Mouse (Mus musculus): Measurements from ENCODE around the gene Magea2.
"Not testable (repeated sequence)": the region's sequence is repeated elsewhere in the genome, so short reads cannot be mapped to it uniquely, and the experiment has no call there.

Gene Magea2

GRCm38 (mm10) chrX:155093566-155093965 lies at the start of gene Magea2:
Gene Magea2, minus strand, starts transcription at chrX:155093666.
- DNase-seq (ENCODE audit: low read depth) = not testable (repeated sequence)

GRCm38 (mm10) chrX:155128312-155128711 lies 34.8 kb upstream of the Magea2 start, which contains the start of gene Cldn34b2:
Gene Cldn34b2, minus strand, starts transcription at chrX:155128412.
- not testable (repeated sequence) for DNase-seq (ENCODE audit: low read depth)

- DNase-seq (ENCODE audit: low read depth) = peak; percentile 6
Measured at GRCm38 (mm10) chrX:155098024-155098423, 4.6 kb upstream of the Magea2 start.

GRCm38 (mm10) chrX:155089693-155090092 lies 3.8 kb downstream of the Magea2 start, which contains the start of gene Magea1:
Gene Magea1, minus strand, starts transcription at chrX:155089793.
- not testable (repeated sequence) for DNase-seq (ENCODE audit: low read depth)

- not testable (repeated sequence) for DNase-seq (ENCODE audit: low read depth)
Measured at GRCm38 (mm10) chrX:155063045-155063444, 30.4 kb downstream of the Magea2 start, which contains the start of gene Magea5. Gene Magea5, minus strand, starts transcription at chrX:155063145.

- not testable (repeated sequence) for DNase-seq (ENCODE audit: low read depth)
Measured at GRCm38 (mm10) chrX:154995750-154996149, 97.7 kb downstream of the Magea2 start, which contains the start of gene Magea8. Gene Magea8, minus strand, starts transcription at chrX:154995850.
